Mouse (Mus musculus) midbrain, embryonic 14.5 days (tissue): Measurements from ENCODE around the gene Gpr108. TPM values are rescaled to one million over a fixed set of nuclear protein-coding genes. Genes with fewer than 3 reads are reported as not detected.

Experiments
- ATAC-seq: fragments of 200-750 bp; cut with Nextera tagmentation; 2 replicates; pipeline ENCODE4 v1.8.0; 2017; ENCODE audit warnings: moderate number of reproducible peaks, moderate library complexity; ENCODE audit not compliant: low FRiP score, low TSS enrichment
- DNase-seq: peaks from one replicate; pipeline ENCODE4 v3.0.0-alpha.2; 2015
- H3K27ac ChIP-seq: fragments of 300-500 bp; sonication (generic); replicated peaks from 2 replicates; pipeline ENCODE4 v1.5.1; 2014; ENCODE audit warnings: mild to moderate bottlenecking, low read depth, low read length, moderate library complexity
- H3K27me3 ChIP-seq: fragments of 300-500 bp; sonication (generic); 2 replicates; pipeline ENCODE4 v1.6.1; 2014; ENCODE audit warnings: low read length, control low read depth, mixed read lengths; ENCODE audit not compliant: control insufficient read depth, insufficient read depth
- H3K36me3 ChIP-seq: fragments of 300-500 bp; sonication (generic); 2 replicates; pipeline ENCODE4 v1.6.1; 2014; ENCODE audit warnings: low read length, control low read depth; ENCODE audit not compliant: control insufficient read depth, insufficient read depth
- H3K4me1 ChIP-seq: fragments of 300-500 bp; sonication (generic); 2 replicates; pipeline ENCODE4 v1.6.1; 2014; ENCODE audit warnings: mild to moderate bottlenecking, antibody characterized with exemption, low read length, control low read depth; ENCODE audit not compliant: control insufficient read depth, insufficient read depth
- H3K4me2 ChIP-seq: fragments of 300-500 bp; sonication (generic); 2 replicates; pipeline ENCODE4 v1.6.1; 2014; ENCODE audit warnings: mild to moderate bottlenecking, low read length, moderate library complexity
- H3K4me3 ChIP-seq: fragments of 300-500 bp; sonication (generic); replicated peaks from 2 replicates; pipeline ENCODE4 v1.5.1; 2014; ENCODE audit warnings: low read depth, low read length
- H3K9ac ChIP-seq: fragments of 300-500 bp; sonication (generic); replicated peaks from 2 replicates; pipeline ENCODE4 v1.6.1; 2014; ENCODE audit warnings: mild to moderate bottlenecking, low read length, moderate library complexity
- H3K9me3 ChIP-seq: fragments of 300-500 bp; sonication (generic); 2 replicates; pipeline ENCODE4 v1.6.1; 2016; ENCODE audit warnings: low read length, control low read depth, mixed read lengths; ENCODE audit not compliant: control insufficient read depth
- WGBS: fragments of 180-500 bp; shearing (Covaris S2); extraction: QIAGEN DNeasy Blood & Tissue Kit; methylation state at CpG from one replicate; pipeline ENCODE4 v1.1.7; 2014; 5-methylcytosine and 5-hydroxymethylcytosine counted together
- polyA plus RNA-seq: library from polyadenylated mRNA; unstranded; fragments of >200 nt; fragmentation: Nextera tagmentation; extraction: Ambion mirVana; gene quantifications from 2 replicates; pipeline ENCODE4 v1.2.1, GENCODE M21; 2014

Gpr108 gene
- polyA plus RNA-seq, 1 experiment from 2014 or later = 20.9 TPM

- ATAC-seq (no peak), DNase-seq (no peak)
These were observed 18.2 kb downstream of the Gpr108 start for GRCm38 (mm10) chr17:57229851-57230727.

GRCm38 (mm10) chr17:57228873-57229272 is 19.4 kb downstream of the Gpr108 start:
- Histone ChIP-seq H3K9me3 (no peaks in the 10 kb centered on the region), H3K4me3 (no peak overlapping the region), H3K27me3 (no peaks in the 10 kb centered on the region), H3K4me1 (no peaks in the 10 kb centered on the region), H3K4me2 (no peak overlapping the region), H3K27ac (no peak overlapping the region), H3K36me3 (no peaks in the 10 kb centered on the region), H3K9ac (no peak overlapping the region)
- DNase-seq (no peak), ATAC-seq (no peak)
- 83% methylated on average over 3 of the region's 3 CpGs for whole genome bisulfite sequencing

More at GRCm38 (mm10) chr17:57229851-57230727, 18.2 kb downstream of the Gpr108 start:
- no peak overlapping the region for H3K9ac ChIP-seq
- H3K27me3 ChIP-seq = no peaks in the 10 kb centered on the region
- no peak overlapping the region for H3K4me2 ChIP-seq
- no peak overlapping the region for H3K27ac ChIP-seq
- H3K4me3 ChIP-seq = no peak overlapping the region
- H3K9me3 ChIP-seq = no peaks in the 10 kb centered on the region
- peaks cover 9% of the 10 kb centered on the region; the same call in 1 of the 2 replicates for H3K36me3 ChIP-seq
- 82% methylated on average over 15 of the region's 15 CpGs for WGBS
- no peaks in the 10 kb centered on the region for H3K4me1 ChIP-seq

GRCm38 (mm10) chr17:57228014-57228413 is 20.2 kb downstream of the Gpr108 start, which contains the start of gene C3:
C3 (minus strand) TSS chr17:57228136.
- H3K9me3 ChIP-seq = no peaks in the 10 kb centered on the region
- WGBS = 82% methylated on average over 3 of the region's 3 CpGs
- DNase-seq (no peak), ATAC-seq (no peak)
- H3K4me1 ChIP-seq = no peaks in the 10 kb centered on the region
- no peak within 1 kb of the TSS for H3K27ac ChIP-seq
- H3K4me3 ChIP-seq = no peak within 1 kb of the TSS
- no peak within 1 kb of the TSS for H3K4me2 ChIP-seq
- H3K27me3 ChIP-seq = no peaks in the 10 kb centered on the region
- H3K36me3 ChIP-seq = no peaks in the 10 kb centered on the region
- H3K9ac ChIP-seq = no peak within 1 kb of the TSS

GRCm38 (mm10) chr17:57227468-57227867 is 20.8 kb downstream of the Gpr108 start:
- Histone ChIP-seq H3K27ac (no peak overlapping the region), H3K9me3 (no peaks in the 10 kb centered on the region), H3K4me2 (no peak overlapping the region), H3K4me1 (no peaks in the 10 kb centered on the region), H3K9ac (no peak overlapping the region), H3K4me3 (no peak overlapping the region), H3K36me3 (no peaks in the 10 kb centered on the region), H3K27me3 (no peaks in the 10 kb centered on the region)
- 95% methylated on average over 2 of the region's 2 CpGs for WGBS
- no peak for DNase-seq
- no peak for ATAC-seq

GRCm38 (mm10) chr17:57223313-57223712 is 24.9 kb downstream of the Gpr108 start:
- H3K4me1 ChIP-seq = no peaks in the 10 kb centered on the region
- no peak overlapping the region for H3K9ac ChIP-seq
- H3K36me3 ChIP-seq = no peaks in the 10 kb centered on the region
- WGBS = 76% methylated on average over 9 of the region's 9 CpGs
- H3K27me3 ChIP-seq = no peaks in the 10 kb centered on the region
- no peak overlapping the region for H3K27ac ChIP-seq
- H3K4me3 ChIP-seq = no peak overlapping the region
- DNase-seq (no peak), ATAC-seq (no peak)
- no peaks in the 10 kb centered on the region for H3K9me3 ChIP-seq
- no peak overlapping the region for H3K4me2 ChIP-seq

- no peak overlapping the region for H3K9ac ChIP-seq
- no peak for DNase-seq
- H3K27ac ChIP-seq = no peak overlapping the region
- no peaks in the 10 kb centered on the region for H3K4me1 ChIP-seq
- no peaks in the 10 kb centered on the region for H3K27me3 ChIP-seq
- H3K9me3 ChIP-seq = no peaks in the 10 kb centered on the region
- no peak overlapping the region for H3K4me3 ChIP-seq
- no peak for ATAC-seq
- no peak overlapping the region for H3K4me2 ChIP-seq
- WGBS = 85% methylated on average over 4 of the region's 4 CpGs
- no peaks in the 10 kb centered on the region for H3K36me3 ChIP-seq
These were observed 26.3 kb downstream of the Gpr108 start for GRCm38 (mm10) chr17:57221911-57222310.

- H3K9ac ChIP-seq = no peak overlapping the region
- peak; percentile 47 for DNase-seq
- WGBS = 17% methylated on average over 3 of the region's 3 CpGs
- no peaks in the 10 kb centered on the region for H3K9me3 ChIP-seq
- H3K36me3 ChIP-seq = no peaks in the 10 kb centered on the region
- no peak for ATAC-seq
- no peak overlapping the region for H3K4me3 ChIP-seq
- H3K27ac ChIP-seq = no peak overlapping the region
- H3K4me1 ChIP-seq = no peaks in the 10 kb centered on the region
- no peak overlapping the region for H3K4me2 ChIP-seq
- no peaks in the 10 kb centered on the region for H3K27me3 ChIP-seq
These were observed 28.4 kb downstream of the Gpr108 start for GRCm38 (mm10) chr17:57219884-57220207.

GRCm38 (mm10) chr17:57219167-57219883 is 28.9 kb downstream of the Gpr108 start:
- Histone ChIP-seq H3K4me2 (no peak overlapping the region), H3K36me3 (no peaks in the 10 kb centered on the region), H3K4me1 (no peaks in the 10 kb centered on the region), H3K27me3 (no peaks in the 10 kb centered on the region), H3K9ac (no peak overlapping the region), H3K4me3 (no peak overlapping the region), H3K9me3 (no peaks in the 10 kb centered on the region), H3K27ac (no peak overlapping the region)
- ATAC-seq (no peak), DNase-seq (peak; percentile 69)
- 27% methylated on average over 11 of the region's 11 CpGs for WGBS
